Mouse (Mus musculus) adrenal gland, adult 10 weeks (tissue): ENCODE data around the gene Tmem35b. TPM values are rescaled to one million over a fixed set of nuclear protein-coding genes. Genes with fewer than 3 reads are reported as not detected.

Source experiments
- polyA plus RNA-seq: library from polyadenylated mRNA; stranded (reverse); fragments of 350-450 nt; fragmentation: Illumina TruSeq; extraction: RNeasy Lipid Tissue Mini Kit (QIAGEN cat#74804); gene quantifications from one replicate; pipeline ENCODE4 v1.2.3, GENCODE M21; 2014; ENCODE audit warnings: low read depth, low replicate concordance

The Tmem35b gene
- 43.5 TPM for polyA plus RNA-seq

DNA sequence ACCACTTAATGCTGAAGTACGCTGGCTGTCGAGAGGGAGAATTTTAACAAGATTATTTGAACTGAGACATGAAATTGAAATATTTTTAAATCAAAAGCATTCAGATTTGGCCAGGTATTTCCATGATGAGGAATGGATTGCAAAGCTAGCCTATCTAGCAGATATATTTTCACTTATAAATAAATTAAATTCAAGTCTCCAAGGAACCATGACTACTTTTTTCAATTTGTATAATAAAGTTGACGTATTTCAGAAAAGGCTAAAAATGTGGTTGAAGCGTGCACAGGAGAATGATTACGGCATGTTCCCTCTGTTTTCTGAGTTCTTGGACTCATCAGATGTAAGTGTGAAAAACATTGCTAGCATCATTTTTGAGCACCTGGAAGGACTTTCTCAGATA, at the start of gene Tmem35b:
Gene Tmem35b, plus strand, starts transcription at position 301 of the 400 bp plus-strand sequence.

GRCm38 (mm10) chr4:127076875-127077548, 46.5 kb upstream of the Tmem35b start, which contains the start of gene Zmym6:
TSS of gene Zmym6 (plus strand) at chr4:127077383.

GRCm38 (mm10) chr4:127168914-127169345, 45.4 kb downstream of the Tmem35b start, which contains the start of gene Dlgap3:
TSS of gene Dlgap3 (plus strand) at chr4:127169204.

Other genes with a start within 250 kb of the Tmem35b start
- gene Zmym4, start 155.6 kb upstream of the Tmem35b start, polyA plus RNA-seq, result 85.3 TPM
- 367 TPM for gene Sfpq, start 102.4 kb upstream of the Tmem35b start, polyA plus RNA-seq
- gene Zmym1, start 62.5 kb upstream of the Tmem35b start, polyA plus RNA-seq, result 24.4 TPM
- gene Zmym6, start 46.3 kb upstream of the Tmem35b start, polyA plus RNA-seq, result 34.2 TPM
- gene Dlgap3, start 45.5 kb downstream of the Tmem35b start, polyA plus RNA-seq, result not detected
- gene Smim12, start 120.1 kb downstream of the Tmem35b start, polyA plus RNA-seq, result 3.7 TPM
- 0.35 TPM for gene Gja4, start 190.3 kb downstream of the Tmem35b start, polyA plus RNA-seq
- gene Gjb3, start 207.2 kb downstream of the Tmem35b start, polyA plus RNA-seq, result not detected
- gene Gjb4, start 230.4 kb downstream of the Tmem35b start, polyA plus RNA-seq, result not detected
- gene Gjb5, start 234.5 kb downstream of the Tmem35b start, polyA plus RNA-seq, result not detected